Mouse (Mus musculus) MEL (cell line): ENCODE data around the gene Pvrig.
"Not testable (repeated sequence)": the region's sequence is repeated elsewhere in the genome, so short reads cannot be mapped to it uniquely, and the experiment has no call there.

ENCODE experiments used
- CHD2 ChIP-seq: IDR thresholded peaks from 2 replicates; pipeline ENCODE4 v1.6.1; 2011; ENCODE audit warnings: low read length, improper control_type of control experiment
- CTCF ChIP-seq, 3 experiments: IDR thresholded peaks in 2 of 3; conservative IDR thresholded peaks in 1 of 3; 2 replicates each; pipeline ENCODE4 v1.5.1; 2011 to 2012; ENCODE audit warnings: low read length in 3 of 3, low read depth in 2 of 3, mild to moderate bottlenecking in 2 of 3, improper control_type of control experiment in 1 of 3, inconsistent platforms in 1 of 3, mixed read lengths in 1 of 3, moderate library complexity in 1 of 3; ENCODE audit not compliant: control insufficient read depth in 1 of 3, insufficient read depth in 1 of 3, poor library complexity in 1 of 3, severe bottlenecking in 1 of 3
- E2F4 ChIP-seq: IDR thresholded peaks from 2 replicates; pipeline ENCODE4 v1.6.1; 2011; ENCODE audit warnings: low read depth, low read length, improper control_type of control experiment, borderline replicate concordance
- HCFC1 ChIP-seq: IDR thresholded peaks from 2 replicates; pipeline ENCODE4 v1.6.1; 2012; ENCODE audit warnings: low read depth, mild to moderate bottlenecking, inconsistent platforms, low read length, improper control_type of control experiment, moderate library complexity
- MAZ ChIP-seq: IDR thresholded peaks from 2 replicates; pipeline ENCODE4 v1.6.1; 2012; ENCODE audit warnings: low read depth, mild to moderate bottlenecking, inconsistent platforms, low read length, improper control_type of control experiment
- POLR2A ChIP-seq, 2 experiments: IDR thresholded peaks; 2 replicates each; pipeline ENCODE4 v1.6.1; 2011 to 2012; ENCODE audit warnings: low read length in 2 of 2, mild to moderate bottlenecking in 2 of 2, control low read depth in 1 of 2, improper control_type of control experiment in 1 of 2, low read depth in 1 of 2, moderate library complexity in 1 of 2; ENCODE audit not compliant: control insufficient read depth in 1 of 2, insufficient read depth in 1 of 2, poor library complexity in 1 of 2
- POLR2AphosphoS2 ChIP-seq: IDR thresholded peaks from 2 replicates; pipeline ENCODE4 v1.6.1; 2011; ENCODE audit warnings: low read length, improper control_type of control experiment
- POLR2AphosphoS5 ChIP-seq: IDR thresholded peaks from 2 replicates; pipeline ENCODE4 v1.6.1; 2012; ENCODE audit warnings: low read depth, borderline replicate concordance, mild to moderate bottlenecking, inconsistent platforms, low read length, moderate library complexity, mixed read lengths
- TBP ChIP-seq: IDR thresholded peaks from 2 replicates; pipeline ENCODE4 v1.8.0; 2011; ENCODE audit warnings: low read depth, low read length, improper control_type of control experiment
- TCF12 ChIP-seq: IDR thresholded peaks from 2 replicates; pipeline ENCODE4 v1.6.1; 2014; ENCODE audit warnings: low read depth, mild to moderate bottlenecking, inconsistent platforms, low read length, improper control_type of control experiment, moderate library complexity
- ZKSCAN1 ChIP-seq: IDR thresholded peaks from 2 replicates; pipeline ENCODE4 v1.6.1; 2012; ENCODE audit warnings: low read depth, mild to moderate bottlenecking, inconsistent platforms, low read length, improper control_type of control experiment, moderate library complexity

- TF ChIP-seq MAZ; TBP; POLR2AphosphoS5; ZKSCAN1; POLR2A (IDR thresholded peaks at IDR 0.05; ENCODE audit: control insufficient read depth in 1 of 2, insufficient read depth in 1 of 2, low read depth in 1 of 2, low read length in 2 of 2, poor library complexity in 1 of 2); E2F4; POLR2AphosphoS2; HCFC1; CTCF (IDR thresholded peaks at IDR 0.05 in 2 of 3, conservative IDR thresholded peaks at IDR 0.05 in 1 of 3; ENCODE audit: control insufficient read depth in 1 of 3, insufficient read depth in 1 of 3, low read depth in 2 of 3, low read length in 3 of 3, poor library complexity in 1 of 3, severe bottlenecking in 1 of 3); TCF12; CHD2: not testable (repeated sequence)
Observed at GRCm38 (mm10) chr5:138363208-138363607, 21.4 kb downstream of the Pvrig start.
